Mouse (Mus musculus) adipocyte (in vitro differentiated cells): ENCODE results near the gene Ninj2.
"Not testable (repeated sequence)": the region's sequence is repeated elsewhere in the genome, so short reads cannot be mapped to it uniquely, and the experiment has no call there.

Experiments
- DNase-seq: peaks from one replicate; pipeline ENCODE4 v3.0.0-alpha.2; 2016; ENCODE audit warnings: low spot score

Ninj2 gene

DNA sequence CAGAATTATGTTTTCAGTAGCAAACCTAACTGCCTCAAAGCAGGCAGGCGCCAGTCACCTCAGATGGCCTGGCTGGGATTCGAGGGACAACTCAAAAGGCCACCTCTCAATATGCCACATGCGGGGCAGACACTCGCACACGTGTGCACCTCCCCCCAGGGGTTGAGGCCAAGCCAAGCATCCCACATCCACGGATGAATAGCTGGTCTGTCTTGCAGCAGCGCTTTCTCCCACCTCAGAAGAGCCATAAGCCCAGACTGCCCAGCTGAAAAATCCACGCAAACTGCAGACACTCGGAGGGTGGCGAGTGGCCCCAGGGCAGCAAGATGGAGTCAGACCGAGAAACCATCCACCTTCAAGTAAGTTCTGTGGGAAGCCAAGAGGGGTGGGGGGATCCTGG lies at the start of gene Ninj2:
TSS of gene Ninj2 (plus strand) at position 251 of the 400 bp plus-strand sequence.
- no peak for DNase-seq

- DNase-seq: no peak
Observed at GRCm38 (mm10) chr6:120045406-120045805, 47.7 kb upstream of the Ninj2 start.

- no peak for DNase-seq
Observed at GRCm38 (mm10) chr6:120047705-120048292, 45.4 kb upstream of the Ninj2 start.

GRCm38 (mm10) chr6:120054412-120054811 lies 38.7 kb upstream of the Ninj2 start:
- no peak for DNase-seq

GRCm38 (mm10) chr6:120055666-120056540 lies 37.2 kb upstream of the Ninj2 start:
- DNase-seq: no peak

GRCm38 (mm10) chr6:120062934-120063333 lies 30.2 kb upstream of the Ninj2 start:
- DNase-seq: no peak

- DNase-seq: no peak
Observed at GRCm38 (mm10) chr6:120064627-120065026, 28.5 kb upstream of the Ninj2 start.

GRCm38 (mm10) chr6:120065552-120066177 lies 27.5 kb upstream of the Ninj2 start:
- DNase-seq: no peak

GRCm38 (mm10) chr6:120069546-120069945 lies 23.6 kb upstream of the Ninj2 start:
- DNase-seq: no peak

GRCm38 (mm10) chr6:120072630-120073029 lies 20.5 kb upstream of the Ninj2 start:
- DNase-seq: no peak

- DNase-seq: no peak
Observed at GRCm38 (mm10) chr6:120076619-120077450, 16.3 kb upstream of the Ninj2 start.

- no peak for DNase-seq
Observed at GRCm38 (mm10) chr6:120079547-120079946, 13.6 kb upstream of the Ninj2 start.

DNA sequence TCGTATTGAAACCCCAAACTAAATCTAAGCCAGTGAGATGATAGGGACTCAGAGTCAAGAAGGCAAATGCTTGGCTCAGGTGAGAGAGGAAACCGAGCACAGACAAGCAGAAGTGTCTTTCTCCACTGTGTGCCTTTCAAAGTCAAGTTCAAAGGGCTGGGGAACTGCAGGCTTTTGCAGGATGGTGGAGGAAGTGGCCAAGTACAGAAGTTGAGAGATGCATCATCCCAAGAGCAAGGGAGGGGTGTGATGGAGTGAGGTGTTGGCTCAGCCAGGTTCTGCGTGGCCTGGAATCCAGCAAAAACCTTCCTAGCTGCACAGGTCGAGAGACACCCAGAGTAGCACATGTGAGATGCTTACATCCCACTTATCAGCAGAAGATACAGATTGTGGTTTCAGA lies 11.6 kb upstream of the Ninj2 start:
- no peak for DNase-seq

DNA sequence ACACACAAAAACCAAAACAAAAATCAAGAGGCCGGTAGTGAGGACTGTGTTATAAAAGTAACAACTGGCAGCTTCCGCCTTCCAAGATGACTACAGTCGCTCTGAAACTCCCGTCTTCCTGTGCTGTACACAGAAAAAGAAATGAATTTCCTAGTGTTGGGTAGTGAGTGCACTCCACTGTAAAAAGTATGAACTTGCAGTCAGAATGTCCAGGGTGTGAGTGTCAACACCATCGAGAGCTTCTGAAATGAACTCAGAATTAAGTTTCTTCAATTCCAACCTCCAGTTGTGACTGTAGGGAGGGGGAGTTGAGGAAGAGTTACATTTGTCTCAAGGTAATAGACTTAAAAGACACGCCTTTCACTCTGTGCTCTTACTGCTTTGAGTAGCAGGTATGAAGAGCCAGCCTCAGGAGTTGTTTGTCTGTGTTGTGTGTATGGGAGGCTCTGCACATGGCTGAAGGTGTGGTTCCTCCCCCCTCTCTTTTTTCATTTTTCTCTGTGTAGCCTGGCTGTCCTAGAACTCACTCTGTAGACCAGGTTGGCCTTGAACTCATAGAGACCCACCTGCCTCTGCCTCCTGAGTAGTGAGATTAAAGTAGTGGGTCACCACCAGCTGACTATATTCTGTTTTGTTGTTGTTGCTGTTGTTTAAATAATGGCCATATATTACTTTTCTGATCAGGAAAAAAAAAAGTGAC lies 10.7 kb upstream of the Ninj2 start:
- DNase-seq: no peak

DNA sequence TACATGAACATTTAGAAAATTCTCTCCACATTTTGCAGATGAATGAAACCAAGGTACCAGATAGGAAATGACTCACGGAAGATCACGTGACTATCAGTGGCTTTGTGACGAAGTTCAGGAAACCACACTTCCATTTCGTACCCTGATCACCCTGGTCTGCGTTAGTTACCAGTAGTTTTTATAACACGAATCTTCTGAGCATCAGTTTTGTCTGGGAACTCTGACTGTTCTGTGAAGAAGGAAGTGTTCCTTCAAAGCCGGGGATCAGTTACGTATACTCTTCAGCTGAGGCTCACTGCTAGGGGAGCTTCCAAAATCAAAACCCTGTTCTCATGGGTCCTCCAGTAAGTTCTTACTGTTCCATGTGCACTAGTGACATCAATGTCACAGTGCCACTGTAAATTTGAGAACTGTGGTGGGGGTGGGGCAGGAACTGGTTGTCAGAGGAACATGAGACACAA lies 10.2 kb upstream of the Ninj2 start:
- no peak for DNase-seq

DNA sequence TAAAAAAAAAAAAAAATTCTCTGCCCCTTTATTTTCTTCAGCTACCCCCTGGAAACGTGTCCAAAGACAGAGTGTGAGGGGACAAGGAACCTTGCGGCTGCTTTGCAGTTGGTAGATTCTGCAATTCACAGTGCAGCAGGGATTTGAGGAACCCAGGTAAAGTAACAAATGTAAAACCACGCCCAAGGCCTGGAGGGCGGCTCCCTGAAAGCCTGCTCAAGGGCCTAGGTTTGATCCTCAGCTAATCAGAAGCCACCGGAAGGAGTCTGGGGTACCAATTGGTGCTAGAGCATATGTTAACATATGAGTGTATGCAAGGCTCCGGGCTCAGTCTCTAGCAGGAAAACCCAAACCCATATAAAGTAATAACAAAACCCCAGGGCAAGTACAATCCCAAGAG lies 9.7 kb upstream of the Ninj2 start:
- no peak for DNase-seq

- no peak for DNase-seq
Observed at GRCm38 (mm10) chr6:120084983-120085382, 8.2 kb upstream of the Ninj2 start.

DNA sequence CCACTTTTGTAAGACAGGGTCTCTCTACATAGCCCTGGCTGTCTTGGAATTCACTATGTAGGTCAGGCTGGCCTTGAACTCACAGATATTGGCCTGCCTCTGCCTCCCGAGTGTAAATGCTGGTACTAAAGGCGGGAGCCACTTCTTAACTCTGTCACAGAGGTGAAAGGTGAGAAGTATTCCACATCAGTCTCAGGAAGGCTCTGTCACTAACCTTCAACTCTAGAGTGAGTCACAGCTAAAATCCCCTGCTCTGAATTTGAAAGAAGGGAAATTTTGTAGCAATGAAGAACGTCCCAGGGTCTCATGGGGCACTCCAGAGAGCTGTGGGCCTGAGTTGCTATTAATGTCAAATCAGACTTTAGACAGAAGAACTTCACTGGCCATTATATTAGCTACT lies 7.3 kb upstream of the Ninj2 start:
- DNase-seq: no peak

GRCm38 (mm10) chr6:120087041-120087440 lies 6.1 kb upstream of the Ninj2 start:
- not testable (repeated sequence) for DNase-seq

GRCm38 (mm10) chr6:120090712-120091248 lies 2.4 kb upstream of the Ninj2 start:
- no peak for DNase-seq

DNA sequence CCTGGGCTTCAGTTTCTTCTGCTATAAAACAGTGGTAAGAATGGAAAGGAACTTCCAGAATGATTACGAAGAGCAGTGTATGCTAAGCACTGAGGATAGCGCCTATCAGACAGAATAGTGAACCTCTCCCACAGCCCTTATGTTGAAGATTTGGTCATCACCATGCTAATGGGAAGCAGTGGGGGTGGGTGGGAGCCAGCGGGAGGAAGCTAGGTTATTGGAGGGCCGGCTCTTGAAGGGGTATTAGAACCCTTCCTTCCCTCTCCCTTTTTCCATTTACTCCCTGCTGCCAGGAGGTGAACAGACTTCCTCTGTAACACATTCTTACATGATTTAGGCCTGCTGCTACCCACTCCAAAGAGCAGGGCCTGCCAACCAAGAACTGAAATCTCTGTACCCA lies 1.2 kb upstream of the Ninj2 start:
- no peak for DNase-seq
